Mouse (Mus musculus) embryonic facial prominence, embryonic 14.5 days (tissue): Measurements from ENCODE around the gene Apoa1. TPM values are rescaled to one million over a fixed set of nuclear protein-coding genes. Genes with fewer than 3 reads are reported as not detected.
A peak's percentile ranks its signal among the peaks of the same experiment; 100 is the strongest.

ENCODE experiments used
- ATAC-seq: fragments of 200-750 bp; cut with Nextera tagmentation; 2 replicates; pipeline ENCODE4 v1.8.0; 2017; ENCODE audit warnings: low read depth, moderate number of reproducible peaks, moderate TSS enrichment
- DNase-seq: peaks from one replicate; pipeline ENCODE4 v3.0.0-alpha.2; 2015; ENCODE audit warnings: low spot score
- H3K27ac ChIP-seq: fragments of 300-500 bp; sonication (generic); replicated peaks from 2 replicates; pipeline ENCODE4 v1.5.1; 2014; ENCODE audit warnings: low read depth, mild to moderate bottlenecking, low read length, moderate library complexity
- H3K27me3 ChIP-seq: fragments of 300-500 bp; sonication (generic); replicated peaks from 2 replicates; pipeline ENCODE4 v1.6.1; 2014; ENCODE audit warnings: low read length; ENCODE audit not compliant: control insufficient read depth, insufficient read depth
- H3K36me3 ChIP-seq: fragments of 300-500 bp; sonication (generic); 2 replicates; pipeline ENCODE4 v1.6.1; 2014; ENCODE audit warnings: low read length, mixed read lengths; ENCODE audit not compliant: control insufficient read depth, insufficient read depth
- H3K4me1 ChIP-seq: fragments of 300-500 bp; sonication (generic); 2 replicates; pipeline ENCODE4 v1.6.1; 2014; ENCODE audit warnings: antibody characterized with exemption, low read length; ENCODE audit not compliant: control insufficient read depth, insufficient read depth
- H3K4me2 ChIP-seq: fragments of 300-500 bp; sonication (generic); 2 replicates; pipeline ENCODE4 v1.6.1; 2014; ENCODE audit warnings: low read depth, mild to moderate bottlenecking, low read length, moderate library complexity, mixed read lengths
- H3K4me3 ChIP-seq: fragments of 300-500 bp; sonication (generic); 2 replicates; pipeline ENCODE4 v1.5.1; 2014; ENCODE audit warnings: low read depth, mild to moderate bottlenecking, low read length
- H3K9ac ChIP-seq: fragments of 300-500 bp; sonication (generic); 2 replicates; pipeline ENCODE4 v1.6.1; 2014; ENCODE audit warnings: low read depth, mild to moderate bottlenecking, low read length, moderate library complexity, mixed read lengths
- H3K9me3 ChIP-seq: fragments of 300-500 bp; sonication (generic); 2 replicates; pipeline ENCODE4 v1.6.1; 2016; ENCODE audit warnings: low read length; ENCODE audit not compliant: control insufficient read depth
- WGBS: fragments of 180-500 bp; shearing (Covaris S2); extraction: QIAGEN DNeasy Blood & Tissue Kit; methylation state at CpG from one replicate; pipeline ENCODE4 v1.1.7; 2014; 5-methylcytosine and 5-hydroxymethylcytosine counted together
- polyA plus RNA-seq: library from polyadenylated mRNA; unstranded; fragments of >200 nt; fragmentation: Nextera tagmentation; extraction: Ambion mirVana; gene quantifications from 2 replicates; pipeline ENCODE4 v1.2.1, GENCODE M21; 2014

Gene Apoa1
- polyA plus RNA-seq, 1 experiment from 2014 or later = 0.71 TPM

DNA sequence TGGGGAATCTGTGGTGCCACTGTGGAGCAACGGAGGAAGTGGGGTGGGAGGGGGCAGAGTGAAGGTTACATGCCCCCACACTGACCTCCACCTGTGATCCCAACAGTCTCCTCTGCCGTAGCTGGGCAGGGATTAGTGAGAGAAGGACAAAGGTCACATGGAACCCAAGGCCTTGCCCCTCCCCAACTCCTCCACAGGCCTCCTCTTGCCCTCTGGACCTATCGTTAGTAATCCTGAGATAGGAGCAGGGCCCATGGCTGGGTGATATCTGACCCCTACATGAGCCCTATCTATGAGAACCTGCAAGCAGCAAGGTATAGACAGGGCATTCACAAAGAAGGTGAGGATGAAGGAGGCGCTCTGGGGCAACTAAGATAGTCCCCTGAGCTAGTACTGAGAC lies 7.3 kb downstream of the Apoa1 start:
- DNase-seq = no peak
- H3K9ac ChIP-seq = no peak overlapping the region
- 55% methylated on average over 4 of the region's 4 CpGs for WGBS

DNA sequence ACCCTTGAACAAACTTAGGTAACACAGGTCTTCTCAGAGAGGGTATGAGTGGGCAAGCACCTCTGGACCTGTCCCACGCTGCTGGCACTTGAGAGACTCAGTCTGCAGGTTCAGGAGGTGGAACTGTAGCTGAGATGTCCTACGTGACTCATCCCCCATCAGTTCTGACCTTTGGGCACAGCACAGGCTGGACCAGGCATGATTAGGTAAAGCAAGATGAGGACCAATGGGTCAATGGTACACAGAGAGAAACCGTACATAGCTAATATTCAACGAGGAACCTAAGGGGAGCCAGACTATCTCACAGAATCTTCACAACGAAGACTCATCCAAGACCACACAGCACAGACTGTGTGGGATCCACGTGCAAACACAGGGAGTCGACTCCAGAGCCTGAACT lies 10.5 kb downstream of the Apoa1 start:
- Histone ChIP-seq H3K27ac (no peak overlapping the region), H3K9ac (no peak overlapping the region), H3K36me3 (no peaks in the 10 kb centered on the region), H3K4me2 (no peak overlapping the region), H3K27me3 (no peaks in the 10 kb centered on the region), H3K4me3 (no peak overlapping the region), H3K4me1 (no peaks in the 10 kb centered on the region), H3K9me3 (no peaks in the 10 kb centered on the region)
- ATAC-seq = no peak
- no peak for DNase-seq
- 90% methylated on average over 7 of the region's 7 CpGs for WGBS

More for the DNA sequence above, 7.3 kb downstream of the Apoa1 start:
- no peaks in the 10 kb centered on the region for H3K36me3 ChIP-seq
- H3K27me3 ChIP-seq = no peaks in the 10 kb centered on the region
- no peak for ATAC-seq
- no peak overlapping the region for H3K27ac ChIP-seq
- no peak overlapping the region for H3K4me3 ChIP-seq
- no peak overlapping the region for H3K4me2 ChIP-seq
- H3K4me1 ChIP-seq = no peaks in the 10 kb centered on the region
- no peaks in the 10 kb centered on the region for H3K9me3 ChIP-seq

DNA sequence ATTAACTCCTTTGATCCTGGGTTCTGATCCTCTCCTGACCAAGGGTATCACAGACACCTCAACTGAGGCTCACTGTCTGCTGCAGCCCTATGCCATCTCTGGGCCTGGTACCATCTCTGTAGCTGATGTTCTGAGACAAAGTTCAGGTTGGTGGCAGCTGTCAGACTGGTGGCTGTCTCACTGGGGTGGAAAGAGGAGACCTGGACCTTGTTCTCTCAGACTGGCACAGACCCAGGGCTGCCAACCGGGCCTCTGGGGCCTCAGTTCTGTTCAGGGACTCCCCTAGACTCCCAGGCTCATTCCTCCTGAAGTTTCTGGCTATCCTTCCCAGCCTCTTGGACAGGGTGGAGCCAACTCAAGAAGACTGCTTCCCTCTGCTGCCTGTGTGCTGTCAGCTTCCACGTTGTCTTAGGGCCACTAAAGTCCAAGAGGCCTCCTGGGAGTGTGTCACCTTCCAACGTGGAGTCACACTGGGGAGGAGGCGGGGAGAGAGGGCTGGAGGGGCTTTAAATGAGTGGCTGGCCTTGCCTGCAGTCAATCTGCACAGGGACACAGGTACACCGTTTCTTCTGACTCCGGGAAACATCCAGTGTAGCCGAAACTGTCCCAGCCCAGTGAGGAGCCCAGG lies 12.3 kb downstream of the Apoa1 start, which contains the start of gene Apoa4:
TSS of gene Apoa4 (plus strand) at position 171 of the 628 bp plus-strand sequence.
- DNase-seq = no peak
- no peak within 1 kb of the TSS for H3K9ac ChIP-seq
- no peaks in the 10 kb centered on the region for H3K36me3 ChIP-seq
- 67% methylated on average over 6 of the region's 7 CpGs for WGBS
- no peak within 1 kb of the TSS for H3K27ac ChIP-seq
- no peaks in the 10 kb centered on the region for H3K9me3 ChIP-seq
- ATAC-seq = no peak
- H3K4me3 ChIP-seq = no peak within 1 kb of the TSS
- no peak within 1 kb of the TSS for H3K4me2 ChIP-seq
- H3K4me1 ChIP-seq = no peaks in the 10 kb centered on the region
- H3K27me3 ChIP-seq = no peaks in the 10 kb centered on the region

DNA sequence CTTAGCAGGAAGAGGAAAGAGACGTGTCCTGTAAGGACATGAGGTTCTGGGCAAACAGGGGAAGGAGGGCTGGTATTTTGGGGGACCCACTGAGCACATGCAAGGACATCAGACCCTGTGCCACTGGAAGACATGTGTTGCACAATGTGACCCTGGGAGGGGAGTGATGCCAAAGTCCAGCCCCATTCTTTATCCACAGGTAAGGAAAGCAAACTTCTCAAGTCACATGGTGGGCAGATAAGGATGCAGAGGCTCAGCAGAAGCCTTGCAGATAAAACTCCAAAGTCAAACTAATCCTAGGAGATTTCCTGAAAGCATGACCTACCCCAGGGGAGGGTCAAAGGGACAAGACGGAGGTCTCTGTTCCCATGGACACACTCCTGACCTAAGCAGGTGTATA lies 13.4 kb downstream of the Apoa1 start:
- Histone ChIP-seq H3K27me3 (no peaks in the 10 kb centered on the region), H3K9ac (no peak overlapping the region), H3K9me3 (no peaks in the 10 kb centered on the region), H3K36me3 (no peaks in the 10 kb centered on the region), H3K4me2 (no peak overlapping the region), H3K4me3 (no peak overlapping the region), H3K27ac (no peak overlapping the region), H3K4me1 (no peaks in the 10 kb centered on the region)
- DNase-seq (no peak), ATAC-seq (no peak)
- WGBS = 80% methylated on average over 2 of the region's 2 CpGs

DNA sequence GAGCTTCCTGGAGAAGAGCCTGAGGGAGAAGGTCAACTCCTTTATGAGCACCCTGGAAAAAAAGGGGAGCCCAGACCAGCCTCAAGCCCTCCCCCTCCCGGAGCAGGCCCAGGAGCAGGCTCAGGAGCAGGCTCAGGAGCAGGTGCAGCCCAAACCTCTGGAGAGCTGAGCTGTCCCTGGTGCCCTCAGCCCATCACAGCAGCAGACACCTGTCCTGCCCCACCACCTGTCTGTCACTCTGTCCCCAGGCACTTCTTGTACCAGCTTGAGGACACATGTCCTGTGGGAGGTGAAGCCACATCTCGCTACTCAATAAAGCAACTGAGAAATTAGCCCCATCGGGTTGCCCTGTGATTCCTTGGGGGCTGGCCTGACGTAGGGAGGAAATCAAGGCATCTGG lies 14.7 kb downstream of the Apoa1 start:
- H3K36me3 ChIP-seq = no peaks in the 10 kb centered on the region

DNA sequence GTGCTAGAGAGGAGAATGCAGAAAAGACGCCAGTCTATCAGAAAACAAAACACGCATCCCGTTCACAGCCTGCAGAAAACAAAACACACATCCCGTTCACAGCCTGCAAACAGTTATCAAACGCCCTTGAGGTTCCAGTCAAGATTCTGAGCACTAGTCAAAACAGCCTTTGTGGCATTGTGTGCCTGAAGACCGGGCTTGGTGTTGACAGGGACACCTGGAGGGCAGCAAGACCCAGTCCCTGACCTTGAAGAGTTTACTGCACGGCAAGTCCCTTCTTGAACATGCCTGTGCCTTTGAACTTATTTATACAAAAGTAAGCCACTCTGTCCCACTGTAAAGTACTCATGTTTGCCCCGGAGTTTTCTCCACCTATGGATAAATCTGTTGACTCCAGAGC lies 15.2 kb downstream of the Apoa1 start:
- 39% methylated on average over 8 of the region's 8 CpGs for WGBS
- Histone ChIP-seq H3K27me3 (no peaks in the 10 kb centered on the region), H3K4me3 (no peak overlapping the region)

More for the DNA sequence above, 14.7 kb downstream of the Apoa1 start:
- no peaks in the 10 kb centered on the region for H3K9me3 ChIP-seq
- DNase-seq = peak; percentile 13
- H3K27me3 ChIP-seq = no peaks in the 10 kb centered on the region
- H3K9ac ChIP-seq = no peak overlapping the region
- no peak overlapping the region for H3K4me2 ChIP-seq
- 59% methylated on average over 4 of the region's 4 CpGs for WGBS
- no peak overlapping the region for H3K4me3 ChIP-seq
- H3K27ac ChIP-seq = no peak overlapping the region
- no peaks in the 10 kb centered on the region for H3K4me1 ChIP-seq
- ATAC-seq = peak; percentile 60; the same call in 1 of the 2 replicates

DNA sequence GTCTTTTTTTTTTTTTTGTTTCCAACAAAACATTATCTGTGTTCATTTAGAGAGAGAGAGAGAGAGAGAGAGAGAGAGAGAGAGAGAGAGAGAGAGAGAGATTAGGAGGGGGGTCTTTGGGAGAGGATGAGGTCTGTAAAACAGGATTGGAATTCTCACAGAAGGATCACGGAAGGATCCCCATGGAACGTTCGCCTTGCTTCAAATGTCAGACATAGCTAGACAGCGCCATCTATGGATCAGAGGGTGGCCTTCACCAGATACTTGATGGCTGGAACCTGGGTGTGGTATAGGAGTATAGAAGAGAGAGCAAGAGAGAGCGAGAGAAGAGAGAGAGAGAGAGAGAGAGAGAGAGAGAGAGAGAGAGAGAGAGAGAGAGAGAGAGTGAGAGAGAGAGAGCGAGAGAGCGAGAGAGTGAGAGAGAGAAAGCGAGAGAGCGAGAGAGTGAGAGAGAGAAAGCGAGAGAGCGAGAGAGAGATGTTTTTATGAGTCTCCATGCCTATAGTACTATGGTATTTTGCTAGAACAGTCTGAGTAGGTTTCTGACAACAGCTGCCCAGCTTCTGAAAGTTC lies 18.5 kb downstream of the Apoa1 start:
- H3K4me3 ChIP-seq = no peak overlapping the region
- 26% methylated on average over 11 of the region's 11 CpGs for WGBS
- ATAC-seq (peak; percentile 85), DNase-seq (peak; percentile 93)
- H3K27me3 ChIP-seq = no peaks in the 10 kb centered on the region
- no peaks in the 10 kb centered on the region for H3K9me3 ChIP-seq
- no peaks in the 10 kb centered on the region for H3K4me1 ChIP-seq
- no peak overlapping the region for H3K27ac ChIP-seq
- H3K9ac ChIP-seq = no peak overlapping the region; the same call in 1 of the 2 replicates
- no peaks in the 10 kb centered on the region for H3K36me3 ChIP-seq
- H3K4me2 ChIP-seq = peak overlapping the region; percentile 22; the same call in 1 of the 2 replicates

More for the DNA sequence above, 15.2 kb downstream of the Apoa1 start:
- H3K9ac ChIP-seq = no peak overlapping the region
- no peaks in the 10 kb centered on the region for H3K9me3 ChIP-seq
- DNase-seq (no peak), ATAC-seq (no peak)
- no peaks in the 10 kb centered on the region for H3K4me1 ChIP-seq
- H3K27ac ChIP-seq = no peak overlapping the region
- H3K36me3 ChIP-seq = no peaks in the 10 kb centered on the region
- no peak overlapping the region for H3K4me2 ChIP-seq

DNA sequence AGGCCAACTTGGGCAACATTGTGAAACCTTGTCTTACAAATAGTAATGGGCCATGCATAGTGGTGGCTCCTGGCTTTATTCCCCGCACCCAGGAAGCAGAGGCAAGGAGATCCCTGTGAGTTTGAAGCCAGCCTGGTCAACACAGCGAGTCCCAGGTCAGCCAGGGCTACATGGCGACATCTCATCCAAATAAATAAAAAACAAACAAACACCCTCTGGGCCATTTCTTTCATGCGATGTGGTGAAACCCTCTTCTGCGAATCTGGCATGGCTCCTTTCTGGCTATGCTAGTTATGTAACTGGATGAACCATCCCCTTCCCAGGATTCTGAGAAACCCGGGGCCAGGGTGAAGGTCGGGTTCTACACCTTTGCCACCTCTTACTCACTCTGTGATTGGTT lies 27.8 kb downstream of the Apoa1 start:
- Histone ChIP-seq H3K9me3 (no peaks in the 10 kb centered on the region), H3K27me3 (no peaks in the 10 kb centered on the region), H3K4me3 (no peak overlapping the region), H3K4me1 (no peaks in the 10 kb centered on the region), H3K27ac (no peak overlapping the region), H3K4me2 (no peak overlapping the region), H3K36me3 (no peaks in the 10 kb centered on the region), H3K9ac (no peak overlapping the region)
- 87% methylated on average over 7 of the region's 7 CpGs for WGBS
- DNase-seq (no peak), ATAC-seq (no peak)
